Mouse (Mus musculus): ENCODE results near the gene 1700056E22Rik.

DNA sequence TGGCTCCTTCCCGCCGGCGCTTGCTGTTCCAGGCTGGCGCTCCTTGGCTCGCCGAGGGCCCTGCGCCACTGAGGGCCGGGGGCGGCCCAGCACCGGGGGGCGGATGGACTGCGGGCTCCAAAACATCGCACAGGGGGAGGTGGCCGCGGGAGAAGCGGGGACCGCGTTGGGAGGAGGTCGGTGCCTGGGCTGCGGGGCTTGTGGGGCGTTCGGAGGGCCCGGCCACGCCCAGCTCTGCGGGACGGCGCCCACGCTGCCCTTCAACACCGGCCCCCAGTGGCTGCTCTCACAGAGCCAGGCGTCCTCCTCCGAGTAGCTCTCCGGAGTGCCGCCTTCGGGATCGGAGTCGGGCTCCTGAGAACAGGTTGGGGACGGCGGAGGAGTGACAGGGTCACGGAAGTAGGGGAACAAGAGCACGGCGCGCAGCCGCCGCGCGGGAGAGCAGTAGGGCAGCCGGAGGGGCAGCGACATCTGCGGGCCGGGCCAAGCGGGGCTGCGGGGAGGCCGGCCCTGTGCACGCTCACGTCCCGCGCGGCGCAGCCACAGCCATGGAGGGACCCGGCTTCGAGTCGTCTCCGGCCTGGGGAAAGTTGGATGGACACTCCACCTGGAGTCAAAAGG lies 601 bp downstream of the 1700056E22Rik start:
- no peak for TF ChIP-seq CTCF (conservative IDR thresholded peaks at IDR 0.05; ENCODE audit: low read length)
- TF ChIP-seq POU5F1 (IDR thresholded peaks at IDR 0.05; ENCODE audit: borderline replicate concordance, low read length) = no peak
- TF ChIP-seq NANOG (IDR thresholded peaks at IDR 0.05; ENCODE audit: borderline replicate concordance, low read length) = no peak

Data from E14TG2a.4 (cell line).